Mouse (Mus musculus) embryonic stem cell, embryonic (primary cell): ENCODE measurements at regions not wholly inside any gene's neighbourhood (a gene's known extent, or its start where the extent isn't known, plus 50 kb on each side); places are given as distances from the start of the nearest gene placed in this dataset.

ENCODE experiments used
- CTCF ChIA-PET, 4 experiments: fragments of 300-600 bp in 2 of 4; fragments of 350-600 bp in 2 of 4; sonication (Branson Sonifier 250); formaldehyde crosslinking; loops; one replicate each; lab custom pipeline; 2022; ENCODE audit warnings: inconsistent platforms in 2 of 4; lab: Charles Lee
- POLR2A ChIA-PET, 4 experiments: fragments of 300-600 bp in 2 of 4; fragments of 350-600 bp in 2 of 4; sonication (Branson Sonifier 250); formaldehyde crosslinking; loops; one replicate each; lab custom pipeline; 2022; ENCODE audit warnings: antibody characterized with exemption in 4 of 4, inconsistent platforms in 1 of 4; lab: Charles Lee

- ChIA-PET POLR2A (interaction anchor here in 1 of 4 experiments (1.1 to 1.3 kb wide), 2 partner anchors 12 to 22 kb away, joined by 3 to 8 read pairs; no protein-coding TSS in a partner anchor), CTCF (interaction anchor here (0.6 to 2.2 kb wide), 10 partner anchors 13 to 817 kb away, joined by 3 to 10 read pairs (median 4); no protein-coding TSS in a partner anchor)
Measured at GRCm38 (mm10) chr15:96521125-96521455, 60.4 kb upstream of the Scaf11 start.

GRCm38 (mm10) chr15:96520412-96521124, 59.9 kb upstream of the Scaf11 start:
- CTCF ChIA-PET, result interaction anchor here in 3 of 4 experiments (0.6 to 2.2 kb wide), 8 partner anchors 12 to 430 kb away, joined by 3 to 9 read pairs (median 4); no protein-coding TSS in a partner anchor
- POLR2A ChIA-PET, result interaction anchor here in 2 of 4 experiments (0.6 to 1.3 kb wide), 3 partner anchors 13 to 118 kb away, joined by 3 to 9 read pairs (median 8); no protein-coding TSS in a partner anchor

GRCm38 (mm10) chr15:96518156-96518555, 57.5 kb upstream of the Scaf11 start:
- ChIA-PET POLR2A (interaction anchor here in 1 of 4 experiments (0.9 kb wide), 1 partner anchor 27 kb away, joined by 4 read pairs; no protein-coding TSS in a partner anchor), CTCF (interaction anchor here in 3 of 4 experiments (1.0 to 2.1 kb wide), 3 partner anchors 11 to 37 kb away, joined by 3 to 9 read pairs (median 8); no protein-coding TSS in a partner anchor)

DNA sequence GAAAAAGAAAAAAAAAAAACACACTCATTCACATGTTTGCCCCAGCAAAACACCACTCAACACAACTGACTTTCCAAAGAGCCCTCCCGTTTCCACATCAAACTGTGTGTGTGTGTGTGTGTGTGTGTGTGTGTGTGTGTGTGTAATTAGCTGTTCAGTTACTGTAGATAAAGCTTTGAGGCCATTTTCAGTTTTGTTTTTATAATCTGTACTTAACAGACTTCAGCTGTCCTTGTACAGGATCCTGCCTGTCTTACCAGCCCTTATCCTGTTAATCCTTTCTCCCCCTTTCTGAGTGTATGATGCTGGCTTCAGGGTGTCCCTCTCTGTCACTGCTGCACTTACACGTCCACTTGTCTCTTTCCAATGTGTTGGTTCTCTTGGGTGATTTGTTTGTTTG, 55.0 kb upstream of the Scaf11 start:
- POLR2A ChIA-PET, result interaction anchor here in 1 of 4 experiments (0.6 kb wide), 1 partner anchor 150 kb away, joined by 3 read pairs; no protein-coding TSS in a partner anchor
- CTCF ChIA-PET, result interaction anchor here in 2 of 4 experiments (0.6 to 0.7 kb wide), 2 partner anchors 9 to 1498 kb away, joined by 3 read pairs; no protein-coding TSS in a partner anchor

DNA sequence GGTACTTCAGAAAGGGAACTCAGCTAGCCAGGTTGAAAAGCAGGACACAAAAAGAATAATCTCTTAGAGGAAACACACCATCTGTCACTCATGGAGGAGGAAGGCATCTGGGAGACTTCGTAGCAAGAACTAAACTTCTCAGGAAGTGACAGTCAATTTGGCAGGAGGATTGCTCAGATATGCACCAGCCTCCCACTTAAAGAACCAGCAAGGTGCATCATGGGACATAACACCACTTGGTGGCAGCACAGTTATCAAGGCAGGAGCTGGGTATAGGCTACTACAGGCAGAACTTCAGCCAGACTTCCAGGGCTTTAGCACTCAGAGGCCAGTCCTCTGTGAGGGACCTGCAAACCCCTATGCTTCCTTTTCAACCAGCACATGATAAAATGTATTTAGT, 52.0 kb upstream of the Scaf11 start:
- CTCF ChIA-PET, result no interaction called here
- POLR2A ChIA-PET, result interaction anchor here in 1 of 4 experiments (0.6 kb wide), 1 partner anchor 130 kb away, joined by 5 read pairs; no protein-coding TSS in a partner anchor
